Mouse (Mus musculus) ES-E14 (cell line): Measurements from ENCODE around the gene Cmas.

Experiments used
- HCFC1 ChIP-seq: IDR thresholded peaks from 2 replicates; pipeline ENCODE4 v1.6.1; 2012; ENCODE audit warnings: low read length, inconsistent platforms, borderline replicate concordance; ENCODE audit not compliant: insufficient read depth
- ZC3H11A ChIP-seq: IDR thresholded peaks from 2 replicates; pipeline ENCODE4 v1.6.1; 2012; ENCODE audit warnings: low read depth, mild to moderate bottlenecking, inconsistent platforms, low read length, borderline replicate concordance
- ZNF384 ChIP-seq: IDR thresholded peaks from 2 replicates; pipeline ENCODE4 v1.6.1; 2012; ENCODE audit warnings: low read depth, low read length, inconsistent platforms

GRCm38 (mm10) chr6:142710690-142711089 is 45.8 kb upstream of the Cmas start:
- no peak for TF ChIP-seq HCFC1
- no peak for TF ChIP-seq ZNF384
- no peak for TF ChIP-seq ZC3H11A
